Mouse (Mus musculus) G1E (cell line): ENCODE results near the gene Nlgn1. TPM values are rescaled to one million over a fixed set of nuclear protein-coding genes. Genes with fewer than 3 reads are reported as not detected.

Source experiments
- ATAC-seq: 2 replicates; pipeline ENCODE4 v1.8.0; 2016; ENCODE audit warnings: mild to moderate bottlenecking; ENCODE audit not compliant: insufficient number of reproducible peaks, poor library complexity, low FRiP score, severe bottlenecking; ENCODE audit errors: extremely low read depth
- DNase-seq: peaks from one replicate; pipeline ENCODE4 v3.0.0; 2012; ENCODE audit warnings: low spot score
- H3K27me3 ChIP-seq: 2 replicates; pipeline ENCODE4 v1.6.1; 2012; ENCODE audit warnings: mild to moderate bottlenecking, low read length, inconsistent platforms; ENCODE audit not compliant: insufficient read depth
- H3K36me3 ChIP-seq: replicated peaks from 2 replicates; pipeline ENCODE3; 2012; ENCODE audit warnings: mild to moderate bottlenecking, inconsistent platforms
- H3K4me1 ChIP-seq: 2 replicates; pipeline ENCODE4 v1.6.1; 2012; ENCODE audit warnings: low read depth, low read length, inconsistent platforms, mixed read lengths; ENCODE audit not compliant: insufficient read depth
- H3K4me3 ChIP-seq: 2 replicates; pipeline ENCODE4 v1.5.1; 2012; ENCODE audit warnings: low read depth, mild to moderate bottlenecking, inconsistent platforms, low read length, moderate library complexity, mixed read lengths
- H3K9me3 ChIP-seq: replicated peaks from 2 replicates; pipeline ENCODE4 v1.6.1; 2012; ENCODE audit warnings: inconsistent platforms
- CTCF ChIP-seq: IDR thresholded peaks from 2 replicates; pipeline ENCODE4 v1.5.1; 2012; ENCODE audit warnings: low read depth, low read length, inconsistent platforms, mixed read lengths
- GATA1 ChIP-seq: IDR thresholded peaks from 2 replicates; pipeline ENCODE4 v1.6.1; 2012; ENCODE audit warnings: borderline replicate concordance, low read length, inconsistent platforms, mixed read lengths
- GATA2 ChIP-seq: IDR thresholded peaks from 2 replicates; pipeline ENCODE4 v1.6.1; 2012; ENCODE audit warnings: low read depth, low read length, inconsistent platforms, borderline replicate concordance
- POLR2AphosphoS5 ChIP-seq: IDR thresholded peaks from 2 replicates; pipeline ENCODE4 v1.6.1; 2012; ENCODE audit warnings: low read depth, low read length, inconsistent platforms; ENCODE audit not compliant: insufficient replicate concordance
- TAL1 ChIP-seq: conservative IDR thresholded peaks from 2 replicates; pipeline ENCODE4 v1.6.1; 2012; ENCODE audit warnings: low read depth, low read length, inconsistent platforms, mixed read lengths
- polyA plus RNA-seq: library from polyadenylated mRNA; stranded (reverse); fragments of >175 nt; gene quantifications from 2 replicates; pipeline ENCODE4 v1.2.3, GENCODE M21; 2012
- total RNA-seq, 2 experiments: library from RNA; stranded (forward) in 1 of 2; stranded (reverse) in 1 of 2; fragments of 200-1000 nt in 1 of 2; fragments of >200 nt in 1 of 2; fragmentation: Nextera tagmentation in 1 of 2; gene quantifications; 2 replicates each; pipeline ENCODE4 v1.2.3; 2014 to 2017

The Nlgn1 gene
- total and polyA plus RNA-seq, 3 experiments, result 0.11 TPM; not detected in 2

GRCm38 (mm10) chr3:26174257-26174656, 158.0 kb downstream of the Nlgn1 start:
- TF ChIP-seq GATA2, result no peak
- no peak for TF ChIP-seq TAL1
- TF ChIP-seq POLR2AphosphoS5, result no peak
- H3K9me3 ChIP-seq, result no peaks in the 10 kb centered on the region
- DNase-seq (no peak), ATAC-seq (no peak)
- H3K4me1 ChIP-seq, result no peaks in the 10 kb centered on the region; the same call in 1 of the 2 replicates
- no peaks in the 10 kb centered on the region for H3K36me3 ChIP-seq
- H3K27me3 ChIP-seq, result no peaks in the 10 kb centered on the region
- H3K4me3 ChIP-seq, result no peak overlapping the region

- H3K27me3 ChIP-seq, result no peaks in the 10 kb centered on the region
- ATAC-seq, result no peak
Observed at GRCm38 (mm10) chr3:26173613-26174012, 158.6 kb downstream of the Nlgn1 start.

GRCm38 (mm10) chr3:26166711-26167110, 165.5 kb downstream of the Nlgn1 start:
- peaks cover 3% of the 10 kb centered on the region for H3K27me3 ChIP-seq
- H3K9me3 ChIP-seq, result no peaks in the 10 kb centered on the region
- no peak overlapping the region for H3K4me3 ChIP-seq
- H3K4me1 ChIP-seq, result no peaks in the 10 kb centered on the region; the same call in 1 of the 2 replicates
- no peak for ATAC-seq
- no peaks in the 10 kb centered on the region for H3K36me3 ChIP-seq
- no peak for DNase-seq
- TF ChIP-seq POLR2AphosphoS5 (no peak), GATA2 (no peak)

More at GRCm38 (mm10) chr3:26173613-26174012, 158.6 kb downstream of the Nlgn1 start:
- TF ChIP-seq TAL1, result no peak
- TF ChIP-seq GATA2, result no peak
- TF ChIP-seq GATA1, result no peak
- no peak for TF ChIP-seq POLR2AphosphoS5
- no peak for DNase-seq
- no peaks in the 10 kb centered on the region for H3K9me3 ChIP-seq
- no peak overlapping the region for H3K4me3 ChIP-seq
- H3K36me3 ChIP-seq, result no peaks in the 10 kb centered on the region
- no peaks in the 10 kb centered on the region; the same call in none of the 2 replicates for H3K4me1 ChIP-seq

- Histone ChIP-seq H3K36me3 (no peaks in the 10 kb centered on the region), H3K9me3 (no peaks in the 10 kb centered on the region), H3K4me3 (no peak overlapping the region), H3K27me3 (peaks cover 16% of the 10 kb centered on the region), H3K4me1 (peaks cover 16% of the 10 kb centered on the region; the same call in 1 of the 2 replicates)
- DNase-seq, result peak; percentile 4
- TF ChIP-seq CTCF (peak; percentile 50), GATA1 (no peak)
- ATAC-seq, result no peak
Observed at GRCm38 (mm10) chr3:26153782-26154181, 178.5 kb downstream of the Nlgn1 start.

- Histone ChIP-seq H3K4me1 (peaks cover 16% of the 10 kb centered on the region; the same call in 1 of the 2 replicates), H3K9me3 (no peaks in the 10 kb centered on the region), H3K36me3 (no peaks in the 10 kb centered on the region), H3K4me3 (no peak overlapping the region; the same call in 1 of the 2 replicates), H3K27me3 (peaks cover 16% of the 10 kb centered on the region)
- no peak for ATAC-seq
- TF ChIP-seq TAL1 (no peak), GATA1 (no peak), POLR2AphosphoS5 (no peak), GATA2 (no peak), CTCF (no peak)
- DNase-seq, result no peak
Observed at GRCm38 (mm10) chr3:26153036-26153741, 179.1 kb downstream of the Nlgn1 start.

GRCm38 (mm10) chr3:26152510-26153035, 179.7 kb downstream of the Nlgn1 start:
- H3K27me3 ChIP-seq, result peaks cover 16% of the 10 kb centered on the region
- H3K4me1 ChIP-seq, result peaks cover 13% of the 10 kb centered on the region; the same call in 1 of the 2 replicates
- no peak overlapping the region for H3K4me3 ChIP-seq
- no peaks in the 10 kb centered on the region for H3K9me3 ChIP-seq
- H3K36me3 ChIP-seq, result no peaks in the 10 kb centered on the region
- ATAC-seq (no peak), DNase-seq (no peak)
- TF ChIP-seq GATA2, result no peak
